Mouse (Mus musculus) intestine, embryonic 14.5 days (tissue): ENCODE results near the gene Cxcl16. TPM values are rescaled to one million over a fixed set of nuclear protein-coding genes. Genes with fewer than 3 reads are reported as not detected.
A peak's percentile ranks its signal among the peaks of the same experiment; 100 is the strongest.

Experiments
- ATAC-seq: fragments of 200-750 bp; cut with Nextera tagmentation; replicated peaks from 2 replicates; pipeline ENCODE4 v1.8.0; 2017; ENCODE audit warnings: low read depth, moderate number of reproducible peaks, moderate TSS enrichment, moderate library complexity; ENCODE audit not compliant: low FRiP score, low TSS enrichment
- DNase-seq: peaks from one replicate; pipeline ENCODE4 v3.0.0-alpha.2; 2018; ENCODE audit warnings: low spot score
- H3K27ac ChIP-seq: fragments of 300-500 bp; sonication (generic); 2 replicates; pipeline ENCODE4 v1.5.1; 2014; ENCODE audit warnings: low read depth, mild to moderate bottlenecking, control low read depth
- H3K27me3 ChIP-seq: fragments of 300-500 bp; sonication (generic); replicated peaks from 2 replicates; pipeline ENCODE4 v1.6.1; 2014; ENCODE audit warnings: low read length, control low read depth; ENCODE audit not compliant: control insufficient read depth, insufficient read depth
- H3K36me3 ChIP-seq: fragments of 300-500 bp; sonication (generic); 2 replicates; pipeline ENCODE4 v1.6.1; 2014; ENCODE audit warnings: low read length, control low read depth; ENCODE audit not compliant: control insufficient read depth, insufficient read depth
- H3K4me1 ChIP-seq: fragments of 300-500 bp; sonication (generic); replicated peaks from 2 replicates; pipeline ENCODE4 v1.6.1; 2014; ENCODE audit warnings: low read length, control low read depth, mixed read lengths; ENCODE audit not compliant: control insufficient read depth, insufficient read depth
- H3K4me2 ChIP-seq: fragments of 300-500 bp; sonication (generic); 2 replicates; pipeline ENCODE4 v1.6.1; 2014; ENCODE audit warnings: low read length
- H3K4me3 ChIP-seq: fragments of 300-500 bp; sonication (generic); 2 replicates; pipeline ENCODE4 v1.5.1; 2014; ENCODE audit warnings: low read depth, low read length, control low read depth, mixed read lengths
- H3K9ac ChIP-seq: fragments of 300-500 bp; sonication (generic); 2 replicates; pipeline ENCODE4 v1.6.1; 2014; ENCODE audit warnings: mild to moderate bottlenecking, low read length
- H3K9me3 ChIP-seq: fragments of 300-500 bp; sonication (generic); 2 replicates; pipeline ENCODE4 v1.6.1; 2016; ENCODE audit warnings: low read length, control low read depth; ENCODE audit not compliant: control insufficient read depth
- WGBS: fragments of 180-500 bp; shearing (Covaris S2); extraction: QIAGEN DNeasy Blood & Tissue Kit; methylation state at CpG from one replicate; pipeline ENCODE4 v1.1.7; 2014; 5-methylcytosine and 5-hydroxymethylcytosine counted together
- polyA plus RNA-seq: library from polyadenylated mRNA; unstranded; fragments of >200 nt; fragmentation: Nextera tagmentation; extraction: Ambion mirVana; gene quantifications from 2 replicates; pipeline ENCODE4 v1.2.1, GENCODE M21; 2014

The Cxcl16 gene
- polyA plus RNA-seq, 1 experiment from 2014 or later, result 10.0 TPM

DNA sequence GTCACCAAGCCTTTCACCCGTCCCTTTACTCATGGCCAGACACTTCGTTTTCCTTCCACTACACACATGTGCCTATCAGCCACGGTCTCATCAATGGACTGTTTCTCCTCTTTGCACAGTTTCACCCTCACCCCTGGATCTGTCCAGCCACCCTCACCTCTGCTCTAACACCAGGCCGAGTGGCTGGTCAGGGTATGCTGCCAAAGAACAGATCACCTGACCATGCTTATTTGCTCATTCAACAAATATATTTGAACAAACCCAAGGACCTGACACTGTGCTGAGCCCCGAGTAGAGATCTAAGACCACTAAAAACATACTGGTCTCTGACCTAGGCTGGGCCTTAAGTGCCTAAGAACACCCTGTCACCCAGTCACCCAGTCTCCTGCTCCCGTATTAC, 15.1 kb downstream of the Cxcl16 start:
- DNase-seq, result no peak
- H3K36me3 ChIP-seq, result peaks cover 6% of the 10 kb centered on the region; the same call in 1 of the 2 replicates
- H3K27ac ChIP-seq, result no peak overlapping the region
- no peak overlapping the region for H3K4me3 ChIP-seq
- ATAC-seq, result no peak
- WGBS, result 68% methylated on average over 6 of the region's 6 CpGs
- H3K27me3 ChIP-seq, result no peaks in the 10 kb centered on the region
- no peak overlapping the region for H3K4me2 ChIP-seq
- no peak overlapping the region for H3K9ac ChIP-seq
- H3K4me1 ChIP-seq, result no peaks in the 10 kb centered on the region
- no peaks in the 10 kb centered on the region for H3K9me3 ChIP-seq

- WGBS, result 82% methylated on average over 3 of the region's 3 CpGs
- no peak for ATAC-seq
Observed at GRCm38 (mm10) chr11:70443964-70444363, 15.8 kb downstream of the Cxcl16 start.

GRCm38 (mm10) chr11:70441882-70442281, 17.9 kb downstream of the Cxcl16 start:
- WGBS, result 90% methylated on average over 7 of the region's 7 CpGs

More at GRCm38 (mm10) chr11:70443964-70444363, 15.8 kb downstream of the Cxcl16 start:
- Histone ChIP-seq H3K27ac (no peak overlapping the region), H3K4me3 (no peak overlapping the region), H3K4me2 (no peak overlapping the region), H3K9ac (no peak overlapping the region), H3K36me3 (peaks cover 12% of the 10 kb centered on the region; the same call in 1 of the 2 replicates), H3K27me3 (no peaks in the 10 kb centered on the region), H3K4me1 (no peaks in the 10 kb centered on the region), H3K9me3 (no peaks in the 10 kb centered on the region)
- DNase-seq, result no peak

DNA sequence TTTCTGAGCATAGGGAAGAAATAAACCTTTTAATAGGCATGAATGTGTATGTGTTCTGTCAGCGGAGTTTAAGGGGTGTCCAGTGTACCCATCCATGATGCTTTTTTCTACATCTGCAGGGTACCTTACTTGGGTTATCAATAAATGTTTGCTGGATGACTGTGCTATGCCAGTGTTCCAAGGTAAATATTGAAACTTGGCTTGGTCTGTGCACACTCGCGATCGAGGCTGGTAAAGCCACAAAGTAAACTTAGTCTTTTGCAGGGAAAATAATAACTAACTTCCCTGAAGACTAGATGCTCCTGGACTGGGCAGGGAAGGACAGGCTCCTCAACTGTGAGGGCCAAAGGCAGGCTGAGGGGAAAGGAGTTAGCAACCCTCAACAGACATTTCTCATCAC, 19.1 kb downstream of the Cxcl16 start:
- Histone ChIP-seq H3K27ac (no peak overlapping the region), H3K4me1 (no peaks in the 10 kb centered on the region)

More at GRCm38 (mm10) chr11:70441882-70442281, 17.9 kb downstream of the Cxcl16 start:
- H3K9me3 ChIP-seq, result no peaks in the 10 kb centered on the region
- H3K4me2 ChIP-seq, result no peak overlapping the region
- no peaks in the 10 kb centered on the region for H3K27me3 ChIP-seq
- no peak overlapping the region for H3K27ac ChIP-seq
- DNase-seq (no peak), ATAC-seq (no peak)
- peaks cover 31% of the 10 kb centered on the region for H3K36me3 ChIP-seq
- H3K9ac ChIP-seq, result no peak overlapping the region
- no peak overlapping the region for H3K4me3 ChIP-seq
- no peaks in the 10 kb centered on the region for H3K4me1 ChIP-seq

GRCm38 (mm10) chr11:70438728-70439374, 20.9 kb downstream of the Cxcl16 start:
- ATAC-seq (no peak), DNase-seq (no peak)
- no peaks in the 10 kb centered on the region for H3K9me3 ChIP-seq
- no peak overlapping the region for H3K4me3 ChIP-seq
- no peaks in the 10 kb centered on the region for H3K4me1 ChIP-seq
- no peak overlapping the region for H3K9ac ChIP-seq
- peaks cover 44% of the 10 kb centered on the region for H3K36me3 ChIP-seq
- no peaks in the 10 kb centered on the region for H3K27me3 ChIP-seq
- H3K4me2 ChIP-seq, result no peak overlapping the region
- no peak overlapping the region for H3K27ac ChIP-seq
- 92% methylated on average over 7 of the region's 7 CpGs for WGBS

More for the DNA sequence above, 19.1 kb downstream of the Cxcl16 start:
- Histone ChIP-seq H3K4me3 (no peak overlapping the region), H3K9ac (no peak overlapping the region), H3K27me3 (no peaks in the 10 kb centered on the region), H3K4me2 (no peak overlapping the region), H3K9me3 (no peaks in the 10 kb centered on the region), H3K36me3 (peaks cover 44% of the 10 kb centered on the region)
- 87% methylated on average over 4 of the region's 4 CpGs for WGBS
- DNase-seq (no peak), ATAC-seq (no peak)

GRCm38 (mm10) chr11:70437426-70437825, 22.4 kb downstream of the Cxcl16 start:
- H3K4me1 ChIP-seq, result no peaks in the 10 kb centered on the region; the same call in 1 of the 2 replicates
- no peaks in the 10 kb centered on the region for H3K9me3 ChIP-seq
- peaks cover 44% of the 10 kb centered on the region for H3K36me3 ChIP-seq
- H3K9ac ChIP-seq, result no peak overlapping the region
- H3K4me2 ChIP-seq, result no peak overlapping the region
- DNase-seq, result no peak
- no peak overlapping the region for H3K4me3 ChIP-seq
- H3K27ac ChIP-seq, result no peak overlapping the region
- ATAC-seq, result no peak
- WGBS, result 79% methylated on average over 6 of the region's 6 CpGs
- H3K27me3 ChIP-seq, result no peaks in the 10 kb centered on the region

- DNase-seq, result no peak
- H3K4me3 ChIP-seq, result no peak overlapping the region
- no peak overlapping the region for H3K4me2 ChIP-seq
- H3K9ac ChIP-seq, result no peak overlapping the region
- 64% methylated on average over 5 of the region's 5 CpGs for WGBS
- H3K27ac ChIP-seq, result no peak overlapping the region
- peaks cover 4% of the 10 kb centered on the region for H3K4me1 ChIP-seq
- ATAC-seq, result no peak
- H3K9me3 ChIP-seq, result no peaks in the 10 kb centered on the region
- no peaks in the 10 kb centered on the region for H3K27me3 ChIP-seq
- H3K36me3 ChIP-seq, result peaks cover 44% of the 10 kb centered on the region
Observed at GRCm38 (mm10) chr11:70435476-70435875, 24.3 kb downstream of the Cxcl16 start.

GRCm38 (mm10) chr11:70433951-70434350, 25.8 kb downstream of the Cxcl16 start:
- H3K9me3 ChIP-seq, result no peaks in the 10 kb centered on the region
- no peak overlapping the region; the same call in 1 of the 2 replicates for H3K4me2 ChIP-seq
- WGBS, result 93% methylated on average over 3 of the region's 3 CpGs
- no peak for DNase-seq
- ATAC-seq, result no peak
- H3K27ac ChIP-seq, result no peak overlapping the region
- no peaks in the 10 kb centered on the region for H3K27me3 ChIP-seq
- no peak overlapping the region for H3K4me3 ChIP-seq
- H3K4me1 ChIP-seq, result peaks cover 4% of the 10 kb centered on the region
- H3K36me3 ChIP-seq, result peaks cover 31% of the 10 kb centered on the region
- H3K9ac ChIP-seq, result no peak overlapping the region

- Histone ChIP-seq H3K9me3 (no peaks in the 10 kb centered on the region), H3K4me3 (no peak overlapping the region; the same call in 1 of the 2 replicates), H3K4me2 (peak overlapping the region; percentile 79), H3K27me3 (no peaks in the 10 kb centered on the region), H3K4me1 (peaks cover 4% of the 10 kb centered on the region), H3K36me3 (peaks cover 27% of the 10 kb centered on the region), H3K9ac (no peak overlapping the region), H3K27ac (no peak overlapping the region)
- DNase-seq (no peak), ATAC-seq (no peak)
- WGBS, result 71% methylated on average over 1 of the region's 1 CpGs
Observed at GRCm38 (mm10) chr11:70433569-70433943, 26.2 kb downstream of the Cxcl16 start.
